Mouse (Mus musculus): Measurements from ENCODE around the gene Jag2.

Jag2 gene

GRCm38 (mm10) chr12:112929562-112930352 is at the start of gene Jag2:
TSS of gene Jag2 (minus strand) at chr12:112929776.
- ATAC-seq (ENCODE audit: low TSS enrichment), result peak; percentile 39

GRCm38 (mm10) chr12:112977156-112977555 is 47.6 kb upstream of the Jag2 start:
- ATAC-seq (ENCODE audit: low TSS enrichment), result no peak; the same call in 1 of the 2 replicates

GRCm38 (mm10) chr12:112976371-112977073 is 46.9 kb upstream of the Jag2 start, which contains the start of gene Btbd6:
TSS of gene Btbd6 (plus strand) at chr12:112976482.
- ATAC-seq (ENCODE audit: low TSS enrichment), result peak; percentile 89

GRCm38 (mm10) chr12:112974736-112975135 is 45.2 kb upstream of the Jag2 start:
- ATAC-seq (ENCODE audit: low TSS enrichment), result no peak

- no peak for ATAC-seq (ENCODE audit: low TSS enrichment)
Observed at GRCm38 (mm10) chr12:112969616-112970015, 40.0 kb upstream of the Jag2 start.

GRCm38 (mm10) chr12:112968943-112969342 is 39.4 kb upstream of the Jag2 start:
- no peak for ATAC-seq (ENCODE audit: low TSS enrichment)

GRCm38 (mm10) chr12:112965783-112966182 is 36.2 kb upstream of the Jag2 start:
- ATAC-seq (ENCODE audit: low TSS enrichment), result no peak

- no peak for ATAC-seq (ENCODE audit: low TSS enrichment)
Observed at GRCm38 (mm10) chr12:112961872-112962271, 32.3 kb upstream of the Jag2 start.

GRCm38 (mm10) chr12:112961428-112961827 is 31.9 kb upstream of the Jag2 start:
- peak; percentile 20; the same call in 1 of the 2 replicates for ATAC-seq (ENCODE audit: low TSS enrichment)

- ATAC-seq (ENCODE audit: low TSS enrichment), result no peak
Observed at GRCm38 (mm10) chr12:112959421-112959820, 29.8 kb upstream of the Jag2 start.

- 0 out of 2 replicates have a peak, but pooled peaks have one; percentile 24 for ATAC-seq (ENCODE audit: low TSS enrichment)
Observed at GRCm38 (mm10) chr12:112958303-112958702, 28.7 kb upstream of the Jag2 start.

GRCm38 (mm10) chr12:112955800-112956199 is 26.2 kb upstream of the Jag2 start:
- ATAC-seq (ENCODE audit: low TSS enrichment), result peak; percentile 13; the same call in 1 of the 2 replicates

- no peak for ATAC-seq (ENCODE audit: low TSS enrichment)
Observed at GRCm38 (mm10) chr12:112952926-112953565, 23.5 kb upstream of the Jag2 start.

GRCm38 (mm10) chr12:112952433-112952832 is 22.9 kb upstream of the Jag2 start:
- ATAC-seq (ENCODE audit: low TSS enrichment), result no peak

- no peak for ATAC-seq (ENCODE audit: low TSS enrichment)
Observed at GRCm38 (mm10) chr12:112951150-112951842, 21.7 kb upstream of the Jag2 start.

GRCm38 (mm10) chr12:112950761-112951129 is 21.2 kb upstream of the Jag2 start:
- ATAC-seq (ENCODE audit: low TSS enrichment), result no peak; the same call in 1 of the 2 replicates

GRCm38 (mm10) chr12:112950040-112950760 is 20.6 kb upstream of the Jag2 start:
- ATAC-seq (ENCODE audit: low TSS enrichment), result peak; percentile 76

- ATAC-seq (ENCODE audit: low TSS enrichment), result no peak
Observed at GRCm38 (mm10) chr12:112947307-112947706, 17.7 kb upstream of the Jag2 start.

- ATAC-seq (ENCODE audit: low TSS enrichment), result no peak
Observed at GRCm38 (mm10) chr12:112943669-112944068, 14.1 kb upstream of the Jag2 start.

- peak; percentile 60 for ATAC-seq (ENCODE audit: low TSS enrichment)
Observed at GRCm38 (mm10) chr12:112941776-112942713, 12.5 kb upstream of the Jag2 start, which contains the start of gene Nudt14. TSS of gene Nudt14 (minus strand) at chr12:112942124.
